Mouse (Mus musculus) small intestine, adult 2 months (tissue): ENCODE results near the gene Idua.

Source experiments
- CTCF ChIP-seq: fragments of 200-500 bp; IDR thresholded peaks from 2 replicates; pipeline ENCODE4 v1.5.1; 2012; ENCODE audit warnings: low read depth, mild to moderate bottlenecking, control low read depth, inconsistent platforms, low read length, moderate library complexity, mixed read lengths; ENCODE audit not compliant: insufficient replicate concordance, insufficient read length; ENCODE audit errors: extremely low read depth
- POLR2A ChIP-seq: fragments of 200-500 bp; IDR thresholded peaks from 2 replicates; pipeline ENCODE4 v1.6.1; 2012; ENCODE audit warnings: low read depth, mild to moderate bottlenecking, control low read depth, inconsistent platforms, low read length, moderate library complexity

DNA sequence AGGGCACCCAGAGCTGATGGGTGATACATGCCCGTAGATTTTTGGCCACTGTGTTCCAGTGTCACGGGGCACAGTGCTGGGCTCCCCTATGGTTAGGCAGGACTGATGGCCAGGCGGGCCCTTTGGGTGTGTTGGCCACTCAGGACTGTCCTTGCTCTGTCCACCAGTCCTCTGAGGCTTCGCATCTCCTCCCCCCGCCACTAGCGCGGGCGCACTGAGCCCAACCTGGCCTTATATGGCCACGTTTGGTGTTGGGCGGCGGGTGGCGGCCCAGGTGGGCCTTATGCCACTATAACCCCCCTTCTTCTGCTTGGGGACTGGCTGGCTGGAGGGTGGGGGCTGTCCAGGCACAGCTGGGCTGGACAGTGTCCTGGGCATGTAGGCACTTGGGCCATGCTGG, 35.7 kb downstream of the Idua start:
- no peak for TF ChIP-seq POLR2A
- TF ChIP-seq CTCF = no peak
